Mouse (Mus musculus): ENCODE measurements around the gene Hoxd13.

Gene Hoxd13

DNA sequence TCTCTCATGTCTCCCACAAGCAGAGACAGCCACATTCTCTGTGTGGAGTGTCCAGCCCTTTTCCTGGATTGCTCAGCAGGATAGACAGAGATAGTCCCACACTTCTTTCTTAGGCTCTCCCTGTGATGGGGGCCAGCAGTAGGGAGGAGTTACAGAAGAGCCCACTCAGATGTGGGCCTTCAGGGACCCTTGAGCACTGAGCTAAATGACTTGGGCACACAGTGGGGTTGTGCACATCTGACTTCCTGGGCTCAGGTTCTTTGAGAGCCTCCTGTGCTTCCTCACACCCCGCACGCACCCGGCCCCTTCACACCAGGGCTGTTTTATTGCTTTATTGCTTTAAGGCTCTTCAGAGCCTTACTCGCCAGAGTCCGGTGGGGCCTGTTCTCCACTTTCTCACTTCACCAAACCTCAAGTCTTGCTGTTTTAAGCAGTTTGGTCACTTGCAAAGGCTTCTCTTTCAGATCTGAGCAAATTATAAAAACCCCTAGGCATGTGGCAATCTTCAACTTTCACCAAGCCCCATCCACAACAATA is 52.9 kb downstream of the Hoxd13 start:
- in situ Hi-C loops (cut with MboI, MseI) = no loop called here
